Mouse (Mus musculus) liver, embryonic 16.5 days (tissue): ENCODE measurements around the gene Pim1. TPM values are rescaled to one million over a fixed set of nuclear protein-coding genes. Genes with fewer than 3 reads are reported as not detected.

ENCODE experiments used
- ATAC-seq: fragments of 200-750 bp; cut with Nextera tagmentation; 2 replicates; pipeline ENCODE4 v1.8.0; 2017; ENCODE audit warnings: low read depth, mild to moderate bottlenecking, moderate number of reproducible peaks, moderate library complexity
- H3K27ac ChIP-seq: fragments of 300-500 bp; sonication (generic); 2 replicates; pipeline ENCODE4 v1.5.1; 2014; ENCODE audit warnings: mild to moderate bottlenecking, low read length
- H3K27me3 ChIP-seq: fragments of 300-500 bp; sonication (generic); 2 replicates; pipeline ENCODE4 v1.6.1; 2014; ENCODE audit warnings: low read depth, low read length, mixed read lengths; ENCODE audit not compliant: control insufficient read depth, insufficient read depth
- H3K36me3 ChIP-seq: fragments of 300-500 bp; sonication (generic); 2 replicates; pipeline ENCODE4 v1.6.1; 2014; ENCODE audit warnings: mild to moderate bottlenecking; ENCODE audit not compliant: control insufficient read depth, insufficient read depth
- H3K4me1 ChIP-seq: fragments of 300-500 bp; sonication (generic); 2 replicates; pipeline ENCODE4 v1.6.1; 2014; ENCODE audit warnings: low read depth, low read length, mixed read lengths; ENCODE audit not compliant: control insufficient read depth
- H3K4me2 ChIP-seq: fragments of 300-500 bp; sonication (generic); 2 replicates; pipeline ENCODE4 v1.6.1; 2014; ENCODE audit warnings: low read depth, low read length, mixed read lengths
- H3K4me3 ChIP-seq: fragments of 300-500 bp; sonication (generic); 2 replicates; pipeline ENCODE4 v1.5.1; 2014; ENCODE audit warnings: low read depth, mild to moderate bottlenecking, low read length
- H3K9ac ChIP-seq: fragments of 300-500 bp; sonication (generic); 2 replicates; pipeline ENCODE4 v1.6.1; 2014; ENCODE audit warnings: low read depth, low read length
- H3K9me3 ChIP-seq: fragments of 300-500 bp; sonication (generic); replicated peaks from 2 replicates; pipeline ENCODE4 v1.6.1; 2016; ENCODE audit warnings: low read length; ENCODE audit not compliant: control insufficient read depth
- WGBS: fragments of 180-500 bp; shearing (Covaris S2); extraction: QIAGEN DNeasy Blood & Tissue Kit; methylation state at CpG from one replicate; pipeline ENCODE4 v1.1.7; 2014; ENCODE audit not compliant: insufficient replicate concordance; 5-methylcytosine and 5-hydroxymethylcytosine counted together
- polyA plus RNA-seq: library from polyadenylated mRNA; unstranded; fragments of >200 nt; fragmentation: Nextera tagmentation; extraction: Ambion mirVana; gene quantifications from 2 replicates; pipeline ENCODE4 v1.2.1, GENCODE M21; 2015

Gene Pim1
- polyA plus RNA-seq, 1 experiment from 2014 or later = 74.7 TPM

DNA sequence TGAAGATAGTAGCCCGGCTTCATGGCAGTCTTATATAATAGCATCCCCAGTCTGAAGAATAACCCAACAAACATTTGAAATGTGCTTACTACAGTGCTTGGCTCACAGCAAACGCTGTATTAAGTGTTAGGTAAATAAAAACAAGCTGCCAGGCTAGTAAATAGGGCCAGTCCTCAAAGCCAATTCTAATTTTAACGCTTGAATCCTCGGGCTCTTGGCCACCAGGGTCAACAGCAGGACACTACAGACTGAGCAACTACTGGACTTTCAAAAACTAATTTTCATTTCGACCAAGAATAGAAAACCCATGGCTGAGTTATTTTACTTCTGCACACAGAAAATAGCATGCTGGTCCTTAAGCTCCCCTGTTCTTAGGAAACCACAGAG lies 30.4 kb upstream of the Pim1 start:
- no peaks in the 10 kb centered on the region for H3K9me3 ChIP-seq
- no peak overlapping the region for H3K27ac ChIP-seq
- no peaks in the 10 kb centered on the region for H3K36me3 ChIP-seq
- peaks cover 8% of the 10 kb centered on the region for H3K4me1 ChIP-seq
- H3K27me3 ChIP-seq = peaks cover 70% of the 10 kb centered on the region
- no peak overlapping the region for H3K4me3 ChIP-seq
- no peak overlapping the region for H3K9ac ChIP-seq
- 26% methylated on average over 5 of the region's 5 CpGs for WGBS
- no peak overlapping the region for H3K4me2 ChIP-seq
- no peak for ATAC-seq

DNA sequence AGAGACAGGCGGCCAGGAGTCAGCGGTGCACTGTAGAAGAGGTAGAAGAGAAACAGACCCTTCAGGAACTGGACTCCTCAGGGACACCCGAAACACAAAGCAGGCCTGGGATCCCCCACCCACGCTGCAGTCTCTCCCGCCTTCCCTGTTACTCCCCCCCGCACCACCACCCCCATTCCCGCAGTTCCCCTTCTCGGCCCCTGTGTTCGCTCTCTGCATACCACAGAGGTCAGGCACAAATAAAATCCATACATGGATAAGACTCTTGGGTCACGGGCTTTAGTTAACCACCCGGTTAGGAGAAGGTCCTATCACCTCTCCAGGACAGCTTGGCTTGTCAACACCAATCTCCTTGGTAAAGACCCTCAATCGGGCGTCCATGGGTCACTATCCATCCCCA lies 26.9 kb upstream of the Pim1 start:
- no peaks in the 10 kb centered on the region for H3K36me3 ChIP-seq
- whole genome bisulfite sequencing = 25% methylated on average over 13 of the region's 13 CpGs
- peaks cover 19% of the 10 kb centered on the region for H3K4me1 ChIP-seq
- H3K27me3 ChIP-seq = peaks cover 99% of the 10 kb centered on the region
- no peaks in the 10 kb centered on the region for H3K9me3 ChIP-seq
- peak overlapping the region; percentile 39; the same call in 1 of the 2 replicates for H3K4me2 ChIP-seq
- H3K4me3 ChIP-seq = peak overlapping the region; percentile 4
- ATAC-seq = no peak
- no peak overlapping the region for H3K27ac ChIP-seq
- H3K9ac ChIP-seq = 0 out of 2 replicates have a peak overlapping the region, but pooled peaks have one; percentile 16

DNA sequence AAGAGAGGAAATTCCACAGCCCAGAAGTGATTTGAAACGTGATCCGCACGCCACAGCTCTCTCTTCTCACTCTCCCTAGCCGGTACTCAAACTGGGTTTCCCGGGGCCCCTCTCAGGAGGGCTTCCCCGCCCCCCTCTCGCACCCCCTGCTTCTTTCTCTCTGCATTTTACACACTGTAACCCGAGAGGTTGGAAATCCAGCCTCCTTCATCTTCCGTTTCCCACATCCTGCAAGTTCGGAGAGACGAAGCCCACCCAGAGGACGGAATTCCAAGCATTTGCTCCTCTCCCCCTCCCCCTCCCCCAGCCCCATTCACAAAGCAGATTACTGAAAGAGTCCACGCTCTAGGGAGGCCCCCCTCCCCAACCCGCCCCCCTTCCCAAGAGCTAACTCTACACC lies 26.5 kb upstream of the Pim1 start:
- no peaks in the 10 kb centered on the region for H3K9me3 ChIP-seq
- H3K27me3 ChIP-seq = peaks cover 99% of the 10 kb centered on the region
- peak overlapping the region; percentile 4 for H3K4me3 ChIP-seq
- H3K27ac ChIP-seq = no peak overlapping the region
- 7% methylated on average over 13 of the region's 14 CpGs for WGBS
- no peak for ATAC-seq
- H3K9ac ChIP-seq = 0 out of 2 replicates have a peak overlapping the region, but pooled peaks have one; percentile 16
- H3K4me2 ChIP-seq = peak overlapping the region; percentile 39
- H3K36me3 ChIP-seq = no peaks in the 10 kb centered on the region
- H3K4me1 ChIP-seq = peaks cover 16% of the 10 kb centered on the region

DNA sequence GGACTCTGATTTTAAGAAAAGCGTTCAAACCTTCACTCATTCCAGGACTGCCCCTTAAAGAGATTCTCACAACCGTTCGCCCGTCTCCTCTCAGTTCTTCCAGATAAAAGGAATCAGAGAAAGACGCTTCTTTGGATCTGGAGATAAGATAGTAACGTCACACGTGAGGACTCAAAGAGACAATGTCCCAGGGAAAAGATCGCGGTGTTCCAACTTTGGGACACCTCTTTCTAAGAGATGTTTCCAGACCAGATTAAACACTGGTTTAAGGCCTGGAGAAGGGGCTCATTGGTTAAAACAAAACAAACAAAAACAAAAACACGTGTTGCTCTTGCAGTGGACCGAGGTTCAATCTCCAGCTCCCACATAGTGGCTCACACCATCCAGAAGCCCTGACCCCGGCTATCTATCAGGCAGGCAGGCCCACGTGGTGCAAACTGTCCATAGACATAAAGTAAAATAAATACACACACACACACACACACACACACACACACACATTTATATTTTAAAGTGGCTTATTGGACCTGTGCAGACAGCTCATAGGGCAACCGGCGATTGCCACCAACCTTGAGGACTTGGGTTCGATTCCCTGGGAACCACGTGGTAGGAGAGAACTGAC lies 25.9 kb upstream of the Pim1 start:
- Histone ChIP-seq H3K9ac (no peak overlapping the region), H3K9me3 (no peaks in the 10 kb centered on the region), H3K4me3 (peak overlapping the region; percentile 4), H3K4me1 (peaks cover 15% of the 10 kb centered on the region), H3K36me3 (no peaks in the 10 kb centered on the region), H3K27me3 (peaks cover 98% of the 10 kb centered on the region), H3K27ac (no peak overlapping the region), H3K4me2 (peak overlapping the region; percentile 39)
- 23% methylated on average over 17 of the region's 17 CpGs for WGBS
- ATAC-seq = peak; percentile 60

DNA sequence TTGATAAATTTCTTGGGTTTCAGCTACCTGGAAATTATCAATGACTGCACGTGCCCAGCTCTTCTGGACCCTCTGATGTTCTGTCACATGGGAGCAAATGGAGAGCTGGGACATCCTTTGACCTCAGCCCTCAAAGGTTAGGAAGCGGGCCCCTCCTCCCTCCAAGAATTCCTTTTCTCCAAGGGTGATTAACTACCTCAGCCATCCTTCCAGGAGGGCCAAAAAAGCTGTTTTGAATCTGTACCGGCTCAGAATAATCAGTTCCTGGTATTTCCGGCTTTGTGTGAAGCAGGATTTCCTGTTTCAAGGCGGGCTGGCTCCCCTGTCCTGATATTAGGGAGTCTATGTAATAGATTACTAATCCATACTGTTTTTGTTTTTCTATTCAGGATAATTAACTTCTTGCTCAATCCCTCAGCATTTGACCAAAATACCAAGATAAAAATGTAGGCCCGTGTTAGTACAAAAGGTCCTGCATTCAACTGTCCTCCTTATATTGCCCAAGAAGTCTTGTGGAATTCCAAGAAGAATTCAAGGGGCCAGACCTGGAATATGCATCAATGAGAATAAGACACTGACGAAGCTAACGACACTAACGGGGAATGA lies 25.0 kb upstream of the Pim1 start:
- WGBS = 25% methylated on average over 9 of the region's 9 CpGs
- Histone ChIP-seq H3K4me2 (no peak overlapping the region), H3K9me3 (no peaks in the 10 kb centered on the region), H3K27me3 (peaks cover 93% of the 10 kb centered on the region), H3K27ac (no peak overlapping the region), H3K9ac (no peak overlapping the region), H3K4me1 (peaks cover 23% of the 10 kb centered on the region), H3K4me3 (no peak overlapping the region), H3K36me3 (no peaks in the 10 kb centered on the region)
- ATAC-seq = no peak

DNA sequence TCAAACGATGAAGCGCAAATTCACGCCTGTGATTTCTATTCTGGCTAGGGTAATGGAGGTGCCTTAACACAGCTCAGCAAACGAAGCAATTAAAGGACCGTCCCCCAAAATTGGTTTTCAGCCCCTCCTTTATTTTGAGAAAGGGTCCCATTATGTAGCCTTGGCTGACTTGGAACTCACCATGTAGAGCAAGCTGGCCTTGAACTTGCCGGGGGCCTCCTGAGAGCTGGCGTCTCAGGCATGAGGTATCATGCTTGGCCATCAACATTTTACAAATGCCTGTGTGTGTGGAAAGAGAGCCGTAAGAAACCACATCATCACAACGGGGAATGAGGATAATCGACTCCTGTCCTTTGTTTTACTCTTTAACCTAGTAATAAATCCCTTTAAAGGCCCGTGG lies 23.5 kb upstream of the Pim1 start:
- H3K27me3 ChIP-seq = peaks cover 78% of the 10 kb centered on the region
- 0 out of 2 replicates have a peak overlapping the region, but pooled peaks have one; percentile 39 for H3K4me2 ChIP-seq

DNA sequence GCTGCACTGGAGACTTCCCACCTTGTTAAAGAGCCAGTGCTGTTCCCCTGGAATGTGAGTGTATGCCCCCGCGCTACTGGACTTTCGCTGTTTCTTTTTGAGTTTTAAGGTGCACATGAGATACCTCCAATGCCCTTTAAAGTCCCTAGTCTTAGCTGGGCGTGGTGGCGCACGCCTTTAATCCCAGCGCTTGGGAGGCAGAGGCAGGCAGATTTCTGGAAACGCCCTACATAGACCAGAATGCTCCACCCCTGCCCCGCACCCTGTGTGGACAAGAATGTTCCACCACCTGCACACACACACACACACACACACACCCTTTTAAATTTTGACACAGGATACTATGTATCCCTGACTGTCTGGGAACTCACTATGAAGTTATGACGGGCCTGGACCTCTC lies 17.1 kb upstream of the Pim1 start:
- Histone ChIP-seq H3K27me3 (peaks cover 14% of the 10 kb centered on the region), H3K4me3 (no peak overlapping the region), H3K4me2 (no peak overlapping the region), H3K9ac (no peak overlapping the region), H3K27ac (no peak overlapping the region), H3K9me3 (no peaks in the 10 kb centered on the region), H3K4me1 (peaks cover 14% of the 10 kb centered on the region), H3K36me3 (no peaks in the 10 kb centered on the region)
- 83% methylated on average over 10 of the region's 10 CpGs for whole genome bisulfite sequencing
- ATAC-seq = no peak

More for the DNA sequence above, 23.5 kb upstream of the Pim1 start:
- peaks cover 24% of the 10 kb centered on the region for H3K4me1 ChIP-seq
- H3K9me3 ChIP-seq = no peaks in the 10 kb centered on the region
- ATAC-seq = no peak
- WGBS = 32% methylated on average over 11 of the region's 11 CpGs
- no peak overlapping the region for H3K4me3 ChIP-seq
- no peak overlapping the region for H3K9ac ChIP-seq
- no peak overlapping the region for H3K27ac ChIP-seq
- no peaks in the 10 kb centered on the region for H3K36me3 ChIP-seq

DNA sequence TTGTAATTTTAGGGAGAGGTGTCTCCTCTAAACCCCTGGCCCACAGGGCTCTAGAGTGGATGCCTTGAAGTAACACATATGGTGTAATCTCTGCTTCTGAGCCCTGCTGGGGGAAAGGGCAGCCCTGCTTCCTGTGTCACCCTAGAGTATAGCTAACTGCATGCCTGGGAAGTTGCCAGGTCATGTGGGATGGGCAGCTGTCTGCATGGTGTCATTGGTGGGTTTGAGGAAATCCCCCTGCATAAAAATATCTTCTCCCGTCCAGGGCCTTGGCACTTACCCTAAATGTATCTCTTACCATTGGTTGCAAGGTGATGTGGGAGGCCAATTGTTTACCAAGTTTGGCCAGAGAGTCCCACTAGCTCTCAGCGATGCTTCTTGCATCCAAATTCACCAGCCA lies 16.5 kb upstream of the Pim1 start:
- no peak for ATAC-seq
- 73% methylated on average over 2 of the region's 2 CpGs for WGBS
- peaks cover 9% of the 10 kb centered on the region for H3K27me3 ChIP-seq
- peaks cover 14% of the 10 kb centered on the region for H3K4me1 ChIP-seq
- no peaks in the 10 kb centered on the region for H3K36me3 ChIP-seq
- no peak overlapping the region for H3K4me2 ChIP-seq
- H3K27ac ChIP-seq = no peak overlapping the region
- H3K4me3 ChIP-seq = no peak overlapping the region
- no peaks in the 10 kb centered on the region for H3K9me3 ChIP-seq
- no peak overlapping the region for H3K9ac ChIP-seq

DNA sequence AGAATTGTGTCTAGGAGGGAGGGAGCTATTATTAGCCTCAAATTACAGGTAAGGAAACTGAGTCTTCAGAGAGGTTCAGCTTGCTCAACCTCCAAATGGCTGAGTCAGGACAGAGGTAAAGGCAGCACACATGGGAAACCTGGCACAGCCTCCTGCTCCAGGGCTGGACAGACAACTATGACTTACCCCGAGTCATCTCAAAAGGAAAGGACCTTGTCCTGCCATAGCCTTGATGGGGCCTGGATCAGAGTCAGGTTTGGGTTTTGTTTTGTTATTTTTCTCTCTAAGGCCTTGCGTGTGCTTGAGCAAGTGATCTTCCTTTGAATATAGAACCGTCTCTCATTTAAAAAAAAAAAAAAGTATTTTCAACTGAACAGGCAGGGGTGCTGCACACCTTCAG lies 15.4 kb upstream of the Pim1 start:
- Histone ChIP-seq H3K4me1 (peaks cover 13% of the 10 kb centered on the region), H3K4me2 (no peak overlapping the region), H3K36me3 (no peaks in the 10 kb centered on the region), H3K27me3 (no peaks in the 10 kb centered on the region), H3K9me3 (no peaks in the 10 kb centered on the region), H3K4me3 (no peak overlapping the region), H3K27ac (no peak overlapping the region), H3K9ac (no peak overlapping the region)
- no peak for ATAC-seq
- 67% methylated on average over 3 of the region's 3 CpGs for whole genome bisulfite sequencing
